Mouse (Mus musculus) liver, embryonic 14.5 days (tissue): ENCODE results near the gene C1qtnf5. TPM values are rescaled to one million over a fixed set of nuclear protein-coding genes. Genes with fewer than 3 reads are reported as not detected.

Source experiments
- ATAC-seq: fragments of 200-750 bp; cut with Nextera tagmentation; 2 replicates; pipeline ENCODE4 v1.8.0; 2017; ENCODE audit warnings: moderate number of reproducible peaks, mild to moderate bottlenecking, moderate library complexity; ENCODE audit not compliant: insufficient read depth
- DNase-seq, 3 experiments: peaks; one replicate each; pipeline ENCODE4 v3.0.0-alpha.2; 2012 to 2013; ENCODE audit warnings: low read depth in 3 of 3, low spot score in 3 of 3
- H3K27ac ChIP-seq: fragments of 300-500 bp; sonication (generic); 2 replicates; pipeline ENCODE4 v1.5.1; 2014; ENCODE audit warnings: moderate library complexity, mild to moderate bottlenecking, control low read depth, inconsistent platforms
- H3K27me3 ChIP-seq: fragments of 300-500 bp; sonication (generic); 2 replicates; pipeline ENCODE4 v1.6.1; 2014; ENCODE audit warnings: mild to moderate bottlenecking, low read length, moderate library complexity; ENCODE audit not compliant: control insufficient read depth, insufficient read depth
- H3K36me3 ChIP-seq: fragments of 300-500 bp; sonication (generic); replicated peaks from 2 replicates; pipeline ENCODE4 v1.6.1; 2014; ENCODE audit warnings: low read depth; ENCODE audit not compliant: control insufficient read depth, insufficient read depth
- H3K4me1 ChIP-seq, 2 experiments: fragments of 200-500 bp in 1 of 2; fragments of 300-500 bp in 1 of 2; sonication (generic) in 1 of 2; replicated peaks; 2 replicates each; pipeline ENCODE4 v1.6.1; 2012 to 2014; ENCODE audit warnings: antibody characterized with exemption in 1 of 2, inconsistent platforms in 1 of 2, low read length in 1 of 2; ENCODE audit not compliant: control insufficient read depth in 2 of 2, insufficient read depth in 2 of 2
- H3K4me2 ChIP-seq: fragments of 300-500 bp; sonication (generic); 2 replicates; pipeline ENCODE4 v1.6.1; 2014; ENCODE audit warnings: low read depth, mild to moderate bottlenecking, control low read depth, moderate library complexity
- H3K4me3 ChIP-seq, 2 experiments: fragments of 200-500 bp in 1 of 2; fragments of 300-500 bp in 1 of 2; sonication (generic) in 1 of 2; 2 replicates each; pipeline ENCODE4 v1.5.1; 2012 to 2014; ENCODE audit warnings: low read depth in 2 of 2, low read length in 2 of 2, mild to moderate bottlenecking in 2 of 2, control low read depth in 1 of 2, inconsistent platforms in 1 of 2, moderate library complexity in 1 of 2; ENCODE audit not compliant: insufficient read depth in 1 of 2
- H3K9ac ChIP-seq: fragments of 300-500 bp; sonication (generic); replicated peaks from 2 replicates; pipeline ENCODE4 v1.6.1; 2014; ENCODE audit warnings: mild to moderate bottlenecking, control low read depth, moderate library complexity
- H3K9me3 ChIP-seq: fragments of 300-500 bp; sonication (generic); 2 replicates; pipeline ENCODE4 v1.6.1; 2016; ENCODE audit warnings: low read length, mixed read lengths; ENCODE audit not compliant: control insufficient read depth
- CTCF ChIP-seq: IDR thresholded peaks from 2 replicates; pipeline ENCODE4 v1.5.1; 2016; ENCODE audit warnings: antibody characterized with exemption, low read depth, control low read depth
- EP300 ChIP-seq: IDR thresholded peaks from 2 replicates; pipeline ENCODE4 v1.6.1; 2016; ENCODE audit warnings: antibody characterized with exemption, low read depth
- WGBS: fragments of 180-500 bp; shearing (Covaris S2); extraction: QIAGEN DNeasy Blood & Tissue Kit; methylation state at CpG from one replicate; pipeline ENCODE4 v1.1.7; 2014; ENCODE audit not compliant: insufficient replicate concordance; 5-methylcytosine and 5-hydroxymethylcytosine counted together
- polyA plus RNA-seq, 2 experiments: library from polyadenylated mRNA; depleted of rRNA in 1 of 2; stranded (reverse) in 1 of 2; unstranded in 1 of 2; fragments of >200 nt; fragmentation: Nextera tagmentation in 1 of 2; extraction: Ambion mirVana in 1 of 2; gene quantifications; 2 replicates each; pipeline versions ENCODE4 v1.2.1 to v1.2.3; 2012 to 2014

Gene C1qtnf5
- polyA plus RNA-seq, 2 experiments = 0.27 to 0.30 TPM

DNA sequence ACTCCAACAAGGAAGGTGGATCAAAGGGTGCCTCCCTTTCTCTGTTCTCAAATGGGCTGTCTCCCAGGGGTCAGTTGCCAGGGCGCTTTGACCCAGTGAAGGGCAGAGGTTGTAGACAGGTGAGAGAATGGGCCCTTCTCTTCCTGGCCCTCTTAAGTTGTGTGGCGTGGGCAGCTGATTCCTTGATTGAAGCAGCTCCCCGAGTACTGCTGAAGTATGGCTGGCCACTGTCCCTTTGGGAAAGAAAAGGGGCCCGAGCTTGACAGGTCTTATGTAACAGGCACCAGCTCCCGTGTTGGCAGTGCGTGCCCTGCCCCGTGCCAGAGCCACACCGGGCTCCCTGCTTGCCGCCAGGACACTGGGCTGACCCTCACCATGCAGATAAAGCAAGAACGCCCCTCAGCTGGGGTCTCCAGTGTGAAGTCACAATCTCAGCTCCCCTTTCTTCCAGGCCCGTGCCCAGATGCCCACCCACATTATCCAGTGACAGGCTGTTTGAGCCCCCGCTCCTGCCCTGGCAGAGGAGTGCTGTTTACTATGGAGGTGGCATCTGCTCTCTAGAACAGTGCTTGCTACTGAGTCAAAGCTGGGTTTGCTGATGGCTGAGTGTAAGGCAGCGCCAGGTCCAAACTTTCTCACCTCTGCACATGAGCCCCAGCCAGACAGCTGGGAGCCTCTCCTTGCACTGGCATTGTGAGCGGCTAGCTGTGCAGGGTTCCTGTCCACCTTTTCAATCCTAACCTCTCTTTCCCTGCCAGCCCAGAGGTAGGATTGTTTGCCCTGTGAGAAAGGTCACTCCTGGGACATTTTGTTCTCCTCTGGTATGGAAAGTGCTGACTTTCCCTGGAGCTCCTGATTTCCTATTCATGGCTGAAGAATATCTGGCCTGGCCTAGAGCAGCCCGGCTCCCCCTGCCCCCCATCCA lies 21.0 kb upstream of the C1qtnf5 start:
- WGBS = 65% methylated on average over 15 of the region's 15 CpGs
- no peak overlapping the region for H3K9ac ChIP-seq
- peaks cover 8 to 13% of the 10 kb centered on the region in 2 experiments for H3K4me1 ChIP-seq
- H3K36me3 ChIP-seq = no peaks in the 10 kb centered on the region
- H3K27ac ChIP-seq = no peak overlapping the region
- DNase-seq (no peak), ATAC-seq (no peak)
- no peak overlapping the region for H3K4me3 ChIP-seq
- H3K27me3 ChIP-seq = peaks cover 10% of the 10 kb centered on the region
- H3K4me2 ChIP-seq = no peak overlapping the region
- no peaks in the 10 kb centered on the region for H3K9me3 ChIP-seq
- TF ChIP-seq EP300 (no peak), CTCF (no peak)

DNA sequence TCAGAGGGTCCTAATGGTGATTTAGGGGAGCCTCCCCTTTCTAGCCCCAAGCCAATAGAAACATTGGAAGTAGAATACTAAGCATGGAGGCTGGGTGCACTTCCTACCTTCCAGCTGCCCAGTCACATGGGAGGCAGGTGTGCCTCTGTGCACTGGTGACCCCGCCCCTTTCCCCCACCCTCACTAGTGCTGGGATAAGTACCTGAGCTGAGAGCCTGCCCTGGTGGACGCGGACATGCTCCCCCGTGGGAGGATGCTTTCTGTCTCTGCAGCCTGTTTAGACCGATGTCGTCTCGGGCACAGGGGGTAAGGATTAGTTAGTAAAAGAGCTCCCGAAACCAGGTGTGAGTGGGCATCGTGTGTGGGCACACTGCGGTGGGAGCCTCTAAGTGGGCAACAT lies 20.1 kb upstream of the C1qtnf5 start:
- Histone ChIP-seq H3K9me3 (no peaks in the 10 kb centered on the region), H3K4me2 (no peak overlapping the region), H3K4me1 (peaks cover 8 to 13% of the 10 kb centered on the region in 2 experiments), H3K9ac (no peak overlapping the region), H3K27ac (no peak overlapping the region), H3K4me3 (no peak overlapping the region), H3K36me3 (no peaks in the 10 kb centered on the region), H3K27me3 (peaks cover 10% of the 10 kb centered on the region)
- DNase-seq = no peak
- ATAC-seq = no peak
- TF ChIP-seq EP300 = no peak
- TF ChIP-seq CTCF = no peak
- WGBS = 63% methylated on average over 10 of the region's 10 CpGs

DNA sequence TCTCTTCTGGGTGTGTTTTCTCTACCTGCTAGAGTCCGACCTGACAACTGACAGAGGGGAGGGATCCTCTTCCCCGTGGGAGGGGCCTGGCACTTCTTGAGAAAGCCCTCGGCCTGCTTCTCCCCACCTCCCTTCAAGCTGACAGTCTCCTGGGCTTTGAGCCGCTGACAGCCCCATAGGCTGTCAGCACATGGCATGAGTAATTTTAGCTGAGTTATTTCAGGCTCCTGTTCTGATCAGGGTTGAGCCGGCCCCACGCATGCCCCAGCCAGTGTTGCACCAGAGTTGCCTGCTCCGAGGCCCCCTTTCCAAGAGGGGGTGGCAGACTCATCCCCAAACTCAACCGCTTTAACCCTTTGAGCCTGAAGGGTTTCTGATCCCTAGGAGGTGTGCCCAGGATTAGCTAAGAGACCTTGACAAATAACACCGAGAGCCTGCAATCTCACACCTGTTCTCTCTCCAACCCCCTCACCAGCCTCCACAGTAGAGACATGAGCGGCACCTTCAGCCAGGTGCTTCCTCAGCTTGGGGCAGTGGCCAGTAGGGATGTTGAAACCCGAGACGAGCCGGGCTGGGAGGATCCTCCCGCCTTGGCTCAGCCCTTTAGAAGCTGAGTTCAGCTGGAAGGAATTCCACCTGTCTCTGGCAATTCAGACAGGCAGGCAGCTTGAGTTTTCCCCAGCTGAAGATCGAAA lies 19.1 kb upstream of the C1qtnf5 start:
- Histone ChIP-seq H3K4me3 (no peak overlapping the region), H3K27me3 (peaks cover 10% of the 10 kb centered on the region), H3K9ac (no peak overlapping the region), H3K27ac (no peak overlapping the region), H3K9me3 (no peaks in the 10 kb centered on the region), H3K4me1 (peaks cover 8 to 13% of the 10 kb centered on the region in 2 experiments), H3K4me2 (no peak overlapping the region), H3K36me3 (no peaks in the 10 kb centered on the region)
- WGBS = 26% methylated on average over 15 of the region's 15 CpGs
- ATAC-seq = no peak
- TF ChIP-seq CTCF (no peak), EP300 (no peak)
- DNase-seq = no peak

DNA sequence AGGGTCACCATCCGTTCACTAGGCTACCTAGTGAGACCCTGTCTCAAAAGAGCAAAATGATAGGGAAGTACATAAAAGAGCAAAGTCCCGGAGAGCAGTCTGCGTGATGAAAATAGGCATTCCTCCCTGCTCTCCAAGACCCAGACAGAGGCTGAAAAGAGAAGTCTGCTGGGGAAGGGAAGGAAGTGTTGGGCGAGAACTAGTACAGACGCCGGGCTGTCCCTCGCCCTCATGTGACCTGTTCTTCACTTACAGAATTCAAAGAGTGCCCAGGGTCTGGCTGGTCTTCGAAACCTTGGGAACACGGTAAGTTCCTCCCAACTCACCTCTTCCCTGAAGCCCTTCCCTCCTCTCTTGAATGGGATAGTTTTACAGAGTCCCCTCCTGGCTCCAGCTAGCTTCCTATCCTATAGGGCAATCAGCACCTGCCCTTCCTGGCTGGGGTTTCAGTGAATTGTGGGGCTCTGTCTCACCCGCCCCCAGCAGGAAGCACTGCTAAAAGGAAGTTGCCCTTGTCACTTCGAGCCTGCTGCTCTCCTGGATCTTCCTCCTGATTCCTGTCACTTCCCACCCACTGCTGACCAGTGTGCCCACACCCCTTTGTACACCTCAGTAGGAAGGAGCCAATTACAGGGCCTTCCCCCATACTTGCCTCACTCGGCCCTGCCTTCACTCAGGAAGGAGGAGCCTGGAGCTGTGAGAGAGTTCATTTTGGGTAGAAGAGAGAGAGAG lies 18.0 kb upstream of the C1qtnf5 start:
- peaks cover 6 to 10% of the 10 kb centered on the region in 2 experiments for H3K4me1 ChIP-seq
- H3K4me2 ChIP-seq = no peak overlapping the region
- ATAC-seq (no peak), DNase-seq (no peak)
- H3K27me3 ChIP-seq = peaks cover 6% of the 10 kb centered on the region
- H3K36me3 ChIP-seq = no peaks in the 10 kb centered on the region
- no peak overlapping the region for H3K9ac ChIP-seq
- no peaks in the 10 kb centered on the region for H3K9me3 ChIP-seq
- no peak overlapping the region for H3K27ac ChIP-seq
- no peak for TF ChIP-seq CTCF
- 24% methylated on average over 12 of the region's 12 CpGs for WGBS
- no peak overlapping the region for H3K4me3 ChIP-seq
